Mouse (Mus musculus): ENCODE measurements around the gene Sycp1.
A peak's percentile ranks its signal among the peaks of the same experiment; 100 is the strongest.

Gene Sycp1

DNA sequence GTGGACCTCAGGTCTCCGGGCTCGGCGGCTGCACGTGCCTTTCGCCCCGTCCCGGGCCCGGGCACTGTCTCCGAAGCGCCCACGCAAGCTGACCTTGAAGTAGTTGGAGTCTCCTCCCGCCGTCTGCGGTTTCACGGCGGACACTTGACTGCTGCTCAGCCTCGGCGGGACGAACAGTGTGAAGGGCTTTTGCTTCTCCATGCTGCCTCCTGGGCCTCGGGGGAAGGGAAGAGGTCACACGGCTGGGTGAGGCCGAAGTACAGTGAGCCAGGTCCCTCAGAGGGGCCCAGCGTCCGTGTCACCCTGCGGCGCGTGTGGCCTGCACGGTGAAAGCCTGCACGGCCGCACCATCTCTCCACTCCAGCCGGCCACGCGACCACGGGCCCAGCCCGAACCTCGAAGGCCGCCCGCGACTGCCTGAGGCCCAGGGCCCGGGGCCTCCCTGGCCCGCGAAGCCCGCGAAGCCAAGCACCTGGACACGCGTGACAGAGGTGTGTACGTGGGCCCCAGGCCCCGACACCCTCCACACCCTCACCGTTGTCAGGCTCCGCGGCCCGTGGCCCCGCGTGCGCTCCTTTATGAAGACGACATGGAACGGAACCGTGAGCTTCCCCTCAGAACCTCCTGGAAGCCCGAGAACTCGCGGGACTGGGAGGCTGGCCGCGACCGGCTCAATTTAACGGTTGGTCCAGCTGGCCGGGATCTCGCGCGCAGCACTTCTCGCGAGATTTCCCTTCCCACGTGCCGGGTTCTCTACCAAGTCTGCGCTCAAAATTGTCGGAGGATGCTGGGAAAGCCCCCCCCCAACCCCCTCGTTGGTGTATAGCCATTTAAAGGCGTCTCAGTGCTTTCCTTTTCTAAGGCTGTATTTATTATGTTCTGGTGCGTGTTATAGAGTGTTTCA lies at the start of gene Sycp1:
TSS of gene Sycp1 (minus strand) at position 650 of the 904 bp plus-strand sequence.
- no peak for DNase-seq

- no peak for DNase-seq
These were observed 44.4 kb upstream of the Sycp1 start for GRCm38 (mm10) chr3:102980349-102980736.

DNA sequence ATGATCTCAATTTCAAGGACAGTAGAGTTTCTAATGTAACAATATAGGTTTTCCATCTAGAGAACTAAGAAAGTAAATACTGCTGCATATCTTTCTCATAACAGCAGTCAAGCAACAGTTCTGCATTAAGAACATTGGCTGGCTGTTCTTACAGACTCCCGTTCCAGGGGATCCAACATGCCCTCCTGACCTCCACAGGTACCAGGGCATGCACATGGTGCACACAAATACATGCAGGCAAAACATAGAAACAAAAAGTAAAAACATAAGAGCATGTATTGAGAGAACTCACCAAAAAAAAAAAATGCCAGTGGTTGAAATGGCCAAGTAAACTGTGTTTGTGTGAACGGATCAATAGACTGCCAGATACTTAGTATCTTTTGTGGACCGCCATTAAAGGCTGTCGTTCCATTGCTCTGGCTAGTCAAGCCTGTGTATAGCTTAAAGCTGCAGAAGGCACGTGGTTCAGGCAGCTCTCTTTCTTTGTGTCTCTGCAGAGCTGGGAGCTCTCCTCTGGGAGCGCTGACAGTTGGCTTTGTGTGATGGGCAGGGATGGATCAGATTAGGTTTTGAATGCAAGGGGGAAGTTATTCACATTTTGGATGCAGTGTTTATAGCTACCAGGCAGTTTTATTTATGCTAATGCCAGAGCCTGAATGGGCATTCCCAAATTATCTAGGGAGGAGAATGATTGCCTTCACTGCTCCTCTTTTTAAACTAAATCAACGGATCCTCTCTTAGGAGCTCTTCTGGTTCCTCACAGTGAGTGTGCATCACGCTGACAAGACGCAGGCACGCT lies 43.8 kb upstream of the Sycp1 start:
- peak; percentile 13 for DNase-seq

DNA sequence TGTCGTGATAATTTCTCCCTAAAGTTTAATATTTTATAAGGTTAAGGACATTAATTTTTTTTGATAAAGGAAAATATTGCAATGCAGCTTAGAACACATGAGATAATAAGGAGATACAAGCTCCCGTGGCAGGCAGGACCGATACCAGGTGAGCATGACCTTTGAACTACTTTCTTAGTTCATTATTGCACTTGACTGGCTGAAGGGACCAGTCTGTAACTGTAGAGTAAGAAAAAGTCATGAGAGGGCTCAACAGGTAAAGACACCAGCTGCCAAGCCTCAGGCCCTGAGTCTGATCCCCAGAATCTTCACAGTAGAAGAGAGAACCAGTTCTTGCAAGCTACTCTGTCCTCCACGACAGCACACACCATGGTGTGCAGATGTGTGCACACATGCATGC lies 41.0 kb upstream of the Sycp1 start:
- DNase-seq: no peak

- no peak for DNase-seq
These were observed 34.6 kb upstream of the Sycp1 start for GRCm38 (mm10) chr3:102970508-102970907.

DNA sequence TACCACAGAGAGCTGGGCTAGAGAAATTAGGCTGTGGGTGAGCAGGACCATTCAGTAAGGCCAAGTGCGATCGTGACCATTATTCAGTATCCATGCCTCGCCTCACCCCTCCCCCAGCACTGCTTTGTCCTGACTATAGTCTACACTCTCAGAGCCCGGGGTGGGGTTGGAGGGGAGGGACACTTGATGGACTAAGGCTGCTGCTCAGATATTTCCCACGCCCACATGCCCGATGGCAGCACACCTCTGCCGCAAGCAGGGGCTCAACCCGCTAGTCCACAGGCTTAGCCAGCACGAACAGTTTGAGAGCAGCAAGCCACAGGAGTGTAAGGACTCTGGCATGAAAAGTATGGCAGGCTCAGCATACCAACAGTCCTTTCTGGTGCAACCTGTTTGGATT lies 34.2 kb upstream of the Sycp1 start:
- no peak for DNase-seq

DNA sequence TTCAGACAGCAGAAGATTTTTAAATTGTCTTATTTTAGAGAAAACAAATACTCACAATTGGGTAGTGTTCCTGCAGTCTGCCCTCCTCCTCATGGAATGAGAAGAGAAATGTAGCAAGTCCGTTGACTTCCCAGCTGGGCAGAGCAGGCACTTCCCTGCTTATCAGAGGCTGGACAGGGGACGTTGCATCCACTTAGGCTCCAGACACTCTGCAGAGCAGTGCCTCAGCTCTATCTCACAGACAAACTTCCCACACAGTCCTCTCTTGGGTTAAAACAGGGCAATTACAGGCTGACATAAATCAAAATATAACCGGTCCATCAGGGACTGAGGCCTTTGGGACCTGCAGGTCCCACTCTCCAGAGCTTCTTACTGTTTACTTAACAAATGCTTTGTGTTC lies 28.1 kb upstream of the Sycp1 start, which contains the start of gene Nr1h5:
TSS of gene Nr1h5 (minus strand) at position 101 of the 400 bp plus-strand sequence.
- no peak for DNase-seq

- DNase-seq: no peak
These were observed 19.7 kb upstream of the Sycp1 start for GRCm38 (mm10) chr3:102955596-102955995.

DNA sequence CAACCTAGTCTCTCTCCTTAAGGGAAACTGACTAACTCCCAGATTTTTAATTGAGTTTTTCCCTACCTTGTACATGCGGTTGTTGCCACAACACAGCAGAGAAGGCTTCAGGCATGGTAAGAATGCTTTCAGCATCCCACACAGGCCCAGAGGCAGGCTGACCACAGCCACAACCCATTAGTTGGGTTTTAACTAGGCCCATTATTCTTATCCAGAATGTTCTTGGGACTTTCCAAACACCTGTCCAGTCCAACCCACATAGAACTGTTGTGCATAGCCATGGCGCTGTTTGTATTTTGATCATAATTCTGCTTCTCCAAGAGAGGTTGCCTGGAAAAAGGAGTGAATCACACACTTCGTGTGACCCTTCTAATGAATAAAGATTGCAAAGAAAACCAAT lies 19.2 kb upstream of the Sycp1 start:
- no peak for DNase-seq

DNA sequence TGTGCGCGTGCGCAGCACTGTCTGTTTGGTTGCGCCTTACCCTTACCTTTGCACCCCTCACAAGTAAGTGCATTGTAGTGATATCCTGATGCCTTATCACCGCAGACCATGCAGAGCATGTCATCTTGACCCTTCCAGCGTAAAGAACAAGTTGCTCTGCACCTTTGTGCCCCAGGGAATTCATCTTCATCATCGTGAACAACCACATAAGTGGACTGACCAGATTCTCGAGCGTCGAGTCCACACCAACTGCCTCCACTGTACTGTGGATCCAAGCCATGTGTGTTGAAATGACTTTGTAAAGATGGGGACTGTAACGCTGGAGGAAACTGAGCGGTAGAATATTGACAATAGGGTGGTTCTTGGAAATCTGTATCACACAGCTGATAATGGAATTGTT lies 18.6 kb upstream of the Sycp1 start:
- no peak for DNase-seq

- DNase-seq: no peak
These were observed 11.0 kb upstream of the Sycp1 start for GRCm38 (mm10) chr3:102946861-102947260.

- no peak for DNase-seq
These were observed 10.4 kb upstream of the Sycp1 start for GRCm38 (mm10) chr3:102946312-102946711.

GRCm38 (mm10) chr3:102938100-102938499 lies 2.2 kb upstream of the Sycp1 start:
- no peak for DNase-seq

DNA sequence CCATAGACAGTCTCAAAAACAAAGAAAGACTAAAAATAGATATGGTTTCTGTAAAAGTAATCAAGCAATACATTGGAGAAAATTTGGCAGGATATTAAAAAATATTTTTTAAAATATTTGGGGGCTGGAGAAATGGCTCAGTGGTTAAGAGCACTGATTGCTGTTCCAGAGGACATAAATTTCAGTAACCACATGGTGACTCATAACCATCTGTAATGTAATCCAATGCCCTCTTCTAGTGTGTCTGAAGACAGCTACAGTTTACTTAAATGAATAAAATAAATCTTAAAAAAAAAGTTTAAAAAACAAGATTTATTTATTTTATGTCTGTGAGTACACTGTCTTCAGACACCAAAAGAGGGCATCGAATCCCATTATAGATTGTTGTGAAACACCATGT lies 36.8 kb downstream of the Sycp1 start:
- DNase-seq: no peak

DNA sequence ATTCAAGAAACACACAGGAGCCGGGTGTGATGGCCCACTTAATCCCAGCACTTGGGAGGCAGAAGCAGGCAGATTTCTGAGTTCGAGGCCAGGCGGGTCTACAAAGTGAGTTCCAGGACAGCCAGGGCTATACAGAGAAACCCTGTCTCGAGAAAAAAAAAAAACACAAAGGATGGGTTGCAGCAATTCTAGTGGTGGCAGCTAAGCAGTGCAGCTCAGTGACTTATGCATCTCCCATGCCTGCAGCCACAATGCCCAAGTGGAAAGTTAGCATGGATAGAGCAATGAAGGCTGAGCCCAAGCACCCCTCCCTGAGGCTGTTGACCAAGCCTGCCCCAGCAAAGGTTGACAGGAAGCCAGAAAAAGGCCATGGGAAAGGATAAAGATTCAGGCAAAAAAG lies 55.4 kb downstream of the Sycp1 start:
- no peak for DNase-seq

DNA sequence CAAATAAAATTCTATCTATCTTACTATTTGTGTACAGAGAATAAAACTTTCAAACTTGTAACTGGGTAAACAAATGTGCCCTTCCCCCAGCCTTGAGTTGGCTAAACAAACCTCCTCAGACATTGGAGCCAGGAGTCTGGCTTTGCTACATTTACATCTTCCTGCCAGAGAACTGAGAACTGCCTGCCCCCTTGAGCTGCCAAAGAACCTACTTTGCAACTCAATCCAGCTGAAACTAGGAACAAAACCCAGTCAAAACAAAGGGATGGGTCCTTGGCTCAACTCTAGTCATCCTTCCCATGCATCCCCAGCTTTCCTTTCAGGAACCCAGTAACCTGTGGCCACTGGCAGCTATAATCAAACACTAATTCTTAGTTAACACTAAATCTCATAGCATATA lies 87.2 kb downstream of the Sycp1 start:
- no peak for DNase-seq

DNA sequence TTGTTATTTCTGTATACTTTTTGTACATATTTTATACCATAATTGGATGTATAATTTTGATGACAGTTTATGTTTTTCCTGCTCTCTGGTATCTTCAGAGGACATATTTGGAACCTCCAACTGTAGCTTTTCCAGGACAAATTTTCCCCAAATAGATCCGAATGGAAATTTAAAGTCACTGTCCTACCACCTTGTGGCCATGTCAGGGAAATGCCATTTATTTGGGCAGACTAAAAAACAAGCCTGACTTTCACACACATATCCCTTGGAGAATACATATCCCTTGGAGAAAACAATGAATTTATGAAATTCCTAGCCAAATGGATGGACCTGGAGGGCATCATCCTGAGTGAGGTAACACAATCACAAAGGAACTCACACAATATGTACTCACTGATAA lies 93.5 kb downstream of the Sycp1 start:
- DNase-seq: no peak

GRCm38 (mm10) chr3:102803937-102804336 lies 132.0 kb downstream of the Sycp1 start:
- DNase-seq: peak; percentile 75

- DNase-seq: no peak
These were observed 148.5 kb downstream of the Sycp1 start for GRCm38 (mm10) chr3:102787369-102787768.

- no peak for DNase-seq
These were observed 153.3 kb downstream of the Sycp1 start, which contains the start of gene Tshb for GRCm38 (mm10) chr3:102782618-102783017. TSS of gene Tshb (minus strand) at chr3:102782718.

DNA sequence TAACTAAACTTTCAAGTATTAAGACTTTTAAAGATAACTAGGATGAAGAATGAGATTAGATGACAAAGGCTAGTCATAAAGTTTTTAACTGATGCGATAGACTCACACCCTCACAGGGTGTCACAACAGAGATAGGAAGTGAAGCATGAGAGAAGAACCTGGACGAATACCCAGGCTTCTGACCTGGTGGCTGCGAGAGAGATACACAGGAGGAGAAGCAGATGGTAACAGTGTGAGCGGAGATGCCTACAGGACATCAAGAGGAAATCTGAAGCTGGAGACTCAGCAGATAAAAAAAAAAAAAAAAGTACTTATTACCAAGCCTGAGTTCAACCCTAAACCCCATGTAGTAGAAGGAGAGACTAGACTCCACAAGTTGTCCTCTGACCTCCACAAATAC lies 162.9 kb downstream of the Sycp1 start:
- DNase-seq: no peak

All from right cerebral cortex, adult 18-20 months (tissue).